Mouse (Mus musculus): ENCODE results near the gene Emc1.
"Not testable (repeated sequence)": the region's sequence is repeated elsewhere in the genome, so short reads cannot be mapped to it uniquely, and the experiment has no call there.

Emc1 gene

GRCm38 (mm10) chr4:139357211-139357610, 4.8 kb downstream of the Emc1 start:
- DNase-seq (ENCODE audit: low read depth, low spot score): no peak

DNA sequence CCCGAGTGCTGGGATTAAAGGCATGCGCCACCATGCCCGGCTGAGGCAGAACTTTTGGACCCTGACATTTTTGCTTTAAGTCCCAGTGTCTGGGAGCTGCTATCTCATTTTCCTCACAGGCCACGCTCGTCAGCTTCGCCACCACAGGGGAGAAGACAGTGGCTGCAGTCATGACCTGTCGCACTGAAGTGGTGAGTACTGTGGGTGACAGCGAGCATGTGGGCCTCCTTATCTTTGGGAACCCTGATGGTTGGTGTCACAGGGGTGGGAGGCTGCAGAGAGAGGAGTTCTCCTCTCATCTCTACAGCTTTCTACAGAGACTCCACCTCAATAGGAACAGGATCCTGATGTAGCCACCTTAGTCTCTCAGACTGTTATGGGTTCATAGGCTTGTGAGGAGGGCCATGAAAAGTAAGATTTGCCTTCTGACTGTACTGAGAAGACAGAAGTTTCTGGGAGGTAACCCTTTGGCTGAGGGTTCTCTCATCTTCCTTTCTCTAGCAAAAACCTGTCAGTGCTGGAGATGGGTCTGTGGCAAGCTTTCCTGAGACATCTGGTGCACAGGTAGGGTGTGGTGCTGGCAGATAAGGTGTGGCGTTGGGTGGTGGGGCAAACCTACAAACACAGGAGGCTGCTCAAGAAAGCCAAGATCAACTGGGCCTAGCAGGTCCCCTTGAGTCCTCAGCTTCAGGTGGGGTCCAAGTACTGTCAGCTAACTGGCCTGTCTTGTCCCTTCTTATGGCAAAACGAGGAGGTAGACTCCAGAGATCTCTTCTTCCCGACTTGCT, 8.6 kb downstream of the Emc1 start:
- DNase-seq (ENCODE audit: low read depth, low spot score): no peak

- DNase-seq (ENCODE audit: low read depth, low spot score): no peak
Measured at GRCm38 (mm10) chr4:139367336-139367735, 14.9 kb downstream of the Emc1 start.

GRCm38 (mm10) chr4:139368038-139368437, 15.7 kb downstream of the Emc1 start:
- DNase-seq (ENCODE audit: low read depth, low spot score): no peak

GRCm38 (mm10) chr4:139373130-139373529, 20.7 kb downstream of the Emc1 start:
- no peak for DNase-seq (ENCODE audit: low read depth, low spot score)

GRCm38 (mm10) chr4:139373531-139373930, 21.1 kb downstream of the Emc1 start:
- DNase-seq (ENCODE audit: low read depth, low spot score): no peak

- no peak for DNase-seq (ENCODE audit: low read depth, low spot score)
Measured at GRCm38 (mm10) chr4:139379719-139380118, 27.3 kb downstream of the Emc1 start.

DNA sequence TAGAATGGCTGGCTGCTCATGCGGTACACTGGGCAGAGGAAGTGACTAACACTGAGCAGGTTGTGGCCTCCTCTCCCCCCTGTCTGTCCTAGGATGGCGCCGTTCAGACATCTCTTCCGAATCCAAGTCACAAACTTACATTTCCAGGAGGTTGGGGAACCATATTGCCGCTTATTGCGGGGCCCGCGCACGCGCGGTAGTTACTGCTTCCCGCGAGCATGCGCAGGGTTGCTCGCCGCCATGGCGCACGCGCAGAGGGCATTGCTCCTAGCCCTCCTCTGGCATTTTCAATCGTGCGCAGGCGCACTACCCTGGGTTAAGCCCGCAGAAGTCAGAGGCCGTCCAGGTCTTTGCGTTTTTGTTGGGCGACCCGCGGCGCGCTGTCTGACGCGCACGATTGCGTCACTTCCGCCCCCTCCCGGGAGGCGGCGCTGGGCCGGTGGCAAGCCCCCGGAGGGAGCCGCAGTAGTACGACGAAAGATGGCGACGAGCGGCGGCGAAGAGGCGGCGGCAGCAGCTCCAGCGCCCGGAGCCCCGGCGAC, 27.9 kb downstream of the Emc1 start:
- DNase-seq (ENCODE audit: low read depth, low spot score): peak; percentile 100

GRCm38 (mm10) chr4:139380775-139381451, 28.5 kb downstream of the Emc1 start:
- no peak for DNase-seq (ENCODE audit: low read depth, low spot score)

DNA sequence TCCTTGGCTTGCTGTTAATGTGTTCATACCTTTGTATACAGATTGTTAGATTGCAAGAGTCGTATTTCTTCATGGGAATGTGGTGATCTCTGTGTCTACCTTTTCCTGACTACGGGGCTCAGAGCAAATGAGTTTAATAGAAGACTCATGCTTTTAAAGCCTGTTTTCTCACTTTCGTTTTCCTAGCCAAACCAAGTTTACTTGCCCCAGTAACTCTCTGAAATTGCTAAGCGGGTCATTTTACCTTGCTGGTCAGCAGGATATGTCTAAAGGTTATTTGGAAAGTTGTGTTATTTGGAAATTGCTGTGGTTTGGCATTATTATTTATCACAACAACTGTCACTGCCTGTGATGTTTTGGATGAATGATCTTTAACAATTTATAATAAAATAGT, 29.1 kb downstream of the Emc1 start:
- DNase-seq (ENCODE audit: low read depth, low spot score): no peak

GRCm38 (mm10) chr4:139382231-139382630, 29.8 kb downstream of the Emc1 start:
- no peak for DNase-seq (ENCODE audit: low read depth, low spot score)

GRCm38 (mm10) chr4:139385841-139386240, 33.5 kb downstream of the Emc1 start:
- not testable (repeated sequence) for DNase-seq (ENCODE audit: low read depth, low spot score)

DNA sequence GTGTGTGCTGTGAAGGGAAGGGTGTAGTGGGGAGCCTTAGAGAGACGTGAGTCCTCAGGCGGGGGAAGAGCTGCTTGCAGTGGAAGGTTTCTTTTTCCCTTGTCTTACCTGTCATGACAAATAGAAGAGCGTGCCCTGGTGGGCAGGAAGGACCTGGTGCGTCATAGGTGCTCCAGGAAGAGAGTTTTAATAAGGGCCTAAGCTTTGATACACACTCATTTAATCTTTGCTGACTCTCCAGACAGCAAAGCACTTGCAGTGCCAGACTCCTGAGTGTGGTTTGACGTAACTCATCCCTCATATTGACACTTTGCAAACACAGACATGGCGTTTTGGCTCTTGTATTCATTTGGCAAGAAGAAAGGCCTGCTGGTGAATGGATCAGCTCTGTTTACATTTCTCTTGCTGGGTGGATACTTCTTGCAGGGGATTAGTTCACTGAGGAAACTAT, 34.5 kb downstream of the Emc1 start:
- DNase-seq (ENCODE audit: low read depth, low spot score): no peak

DNA sequence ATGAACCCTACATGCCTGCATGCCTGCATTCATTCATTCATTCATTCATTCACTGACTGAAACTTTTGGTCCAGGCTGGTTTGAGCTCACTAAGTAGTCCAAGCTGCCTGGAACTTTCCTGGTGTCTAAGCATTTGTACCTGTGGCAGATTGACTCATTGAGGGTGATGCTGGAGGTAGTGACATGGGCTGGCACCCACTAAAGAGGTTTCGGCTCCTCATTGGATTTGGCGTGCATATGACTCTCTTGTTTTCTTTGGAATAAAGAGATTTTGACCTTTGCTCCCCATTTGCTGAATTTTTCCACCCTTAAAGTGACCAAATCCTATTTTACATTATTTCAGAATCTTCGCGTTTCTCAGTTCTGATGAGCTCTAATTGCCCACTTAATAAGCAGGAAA, 37.2 kb downstream of the Emc1 start:
- no peak for DNase-seq (ENCODE audit: low read depth, low spot score)

GRCm38 (mm10) chr4:139395431-139395830, 43.0 kb downstream of the Emc1 start:
- no peak for DNase-seq (ENCODE audit: low read depth, low spot score)

DNA sequence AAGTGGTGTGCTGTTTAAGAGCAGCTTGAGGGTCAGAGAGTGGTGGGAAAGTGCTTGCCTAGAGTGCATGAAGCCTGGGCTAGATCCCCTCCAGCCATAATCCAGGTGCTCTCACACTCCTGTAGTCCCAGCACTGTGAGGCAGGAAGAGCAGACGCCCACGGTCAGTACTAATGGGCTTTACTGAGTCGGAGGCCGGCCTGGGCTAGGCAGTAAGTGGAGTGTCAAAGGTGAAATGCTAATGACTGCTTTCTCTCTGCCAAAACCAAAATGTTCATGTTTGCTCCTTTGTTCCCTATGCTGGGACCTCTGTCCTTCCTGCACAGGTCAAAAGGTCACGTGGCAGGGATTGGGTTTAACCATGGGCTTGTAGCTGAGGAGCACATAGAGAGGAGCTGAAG, 48.1 kb downstream of the Emc1 start:
- no peak for DNase-seq (ENCODE audit: low read depth, low spot score)

DNA sequence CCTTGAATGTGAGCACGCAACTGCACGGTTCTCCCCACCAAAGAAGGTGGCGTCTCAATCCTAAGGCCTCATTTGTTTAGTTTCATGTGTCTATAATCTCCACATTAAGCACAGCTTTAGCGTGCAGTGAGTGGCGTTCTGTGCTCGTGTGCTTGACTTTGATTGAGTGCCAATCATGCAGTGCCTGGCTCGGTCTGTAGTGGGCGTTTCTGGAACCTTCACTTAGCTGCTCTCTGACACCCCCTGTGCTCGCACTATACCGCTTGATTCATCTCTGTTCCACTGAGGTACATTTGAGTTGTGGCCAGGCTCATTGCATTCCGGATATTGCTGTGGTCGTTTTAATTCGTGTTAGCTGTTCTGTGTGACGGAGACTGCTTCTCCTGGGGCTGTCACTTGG, 50.8 kb downstream of the Emc1 start:
- DNase-seq (ENCODE audit: low read depth, low spot score): no peak

DNA sequence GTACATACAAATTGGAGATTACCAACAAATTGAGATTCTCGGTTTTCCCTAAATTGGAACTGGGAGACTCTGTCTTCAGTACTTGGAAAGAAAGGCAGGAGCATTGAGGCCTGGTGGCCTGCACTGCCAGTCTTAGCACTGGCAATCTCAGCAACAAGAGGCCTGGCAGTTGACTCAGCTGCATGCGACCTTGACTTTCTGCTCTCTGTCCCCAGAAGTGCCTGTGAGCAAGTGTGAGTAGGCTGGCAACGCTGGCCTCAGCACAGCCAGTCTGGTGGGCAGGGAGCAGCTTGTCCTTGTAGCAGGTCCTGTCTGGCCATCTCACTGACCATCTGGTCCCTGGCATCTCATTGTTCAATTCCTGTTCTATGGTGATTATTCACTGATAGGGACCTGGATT, 59.0 kb downstream of the Emc1 start:
- DNase-seq (ENCODE audit: low read depth, low spot score): no peak

DNA sequence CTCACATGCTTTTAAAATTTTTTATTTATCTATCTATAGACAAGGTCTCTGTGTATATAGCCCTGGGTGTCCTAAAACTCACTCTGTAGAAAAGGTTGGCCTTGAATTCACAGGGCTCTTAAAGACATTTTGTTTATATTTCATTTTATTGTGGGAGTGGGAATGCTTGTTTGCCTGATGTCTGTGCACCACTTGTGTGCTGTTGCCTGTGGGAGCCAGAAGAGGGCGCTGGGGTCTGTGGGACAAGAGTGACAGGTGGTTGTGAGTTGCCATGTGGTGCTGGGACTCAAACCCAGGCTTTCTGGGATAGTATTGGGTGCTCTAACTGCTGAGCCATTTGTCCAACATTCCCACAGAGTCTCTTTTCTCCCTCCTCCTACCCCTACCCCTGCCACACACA, 65.5 kb downstream of the Emc1 start:
- no peak for DNase-seq (ENCODE audit: low read depth, low spot score)

DNA sequence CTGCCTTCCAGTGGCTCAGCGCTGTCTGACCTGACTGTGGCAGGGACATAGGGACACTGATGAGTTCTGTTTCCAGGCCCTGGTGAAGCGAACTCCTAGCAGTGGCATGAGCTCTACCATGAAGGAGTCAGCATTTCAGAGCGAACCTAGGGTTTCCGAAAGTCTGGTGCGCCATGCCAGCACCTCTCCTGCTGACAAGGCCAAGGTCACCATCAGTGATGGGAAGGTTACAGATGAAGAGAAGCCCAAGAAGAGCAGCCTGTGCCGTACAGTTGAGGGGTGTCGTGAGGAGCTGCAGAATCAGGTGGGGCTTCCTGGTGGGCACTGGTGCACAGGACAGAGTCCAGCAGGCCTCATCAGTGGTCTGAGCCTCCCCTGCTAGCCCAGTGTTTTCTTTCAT, 69.2 kb downstream of the Emc1 start:
- DNase-seq (ENCODE audit: low read depth, low spot score): no peak

DNA sequence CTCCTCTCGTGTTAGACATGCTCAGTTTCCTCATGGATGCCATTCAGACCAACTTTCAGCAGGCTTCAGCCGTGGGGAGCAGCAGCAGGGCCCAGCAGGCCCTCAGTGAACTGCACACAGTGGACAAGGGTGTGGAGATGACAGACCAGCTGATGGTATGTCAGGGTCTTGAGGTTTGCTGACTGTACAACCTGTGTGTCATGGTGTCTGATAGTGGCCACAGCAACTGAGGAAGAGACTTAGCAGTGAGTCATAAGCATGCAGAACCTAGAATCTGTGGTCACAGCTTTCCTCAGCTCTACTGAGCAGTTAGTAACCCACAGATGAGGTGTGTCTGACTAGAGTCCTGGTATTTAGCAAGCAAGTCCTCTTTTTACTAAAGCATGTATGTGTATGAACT, 70.0 kb downstream of the Emc1 start:
- no peak for DNase-seq (ENCODE audit: low read depth, low spot score)

DNA sequence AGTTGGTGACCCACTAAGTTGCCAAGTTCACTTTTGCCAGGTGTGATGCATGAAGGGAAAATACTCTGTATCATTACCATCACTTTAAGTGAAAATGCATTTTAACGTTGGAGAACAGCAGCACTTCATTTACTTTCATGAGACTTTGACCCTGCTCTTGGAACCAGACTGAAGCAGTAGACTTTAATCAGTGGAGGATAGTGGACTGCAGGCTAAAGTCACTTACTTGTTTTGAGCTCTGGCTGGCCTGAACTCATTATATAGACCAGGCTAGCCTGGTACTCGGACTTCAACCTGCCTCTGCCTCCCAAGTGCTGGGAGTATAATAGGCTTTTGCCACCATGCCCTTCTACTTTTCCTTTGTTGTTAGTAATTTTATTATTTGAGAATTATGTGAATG, 70.9 kb downstream of the Emc1 start:
- DNase-seq (ENCODE audit: low read depth, low spot score): no peak
